Mouse (Mus musculus) embryonic fibroblast, embryonic 13.5 days (primary cell): ENCODE measurements around the gene Tbc1d4.

Source experiments
- CTCF ChIP-seq: IDR thresholded peaks from 2 replicates; pipeline ENCODE4 v1.5.1; 2011; ENCODE audit warnings: mild to moderate bottlenecking, control low read depth, low read length, moderate library complexity, borderline replicate concordance; ENCODE audit not compliant: insufficient read depth
- POLR2A ChIP-seq: IDR thresholded peaks from 2 replicates; pipeline ENCODE4 v1.6.1; 2011; ENCODE audit warnings: low read depth, mild to moderate bottlenecking, control low read depth, low read length, moderate library complexity

DNA sequence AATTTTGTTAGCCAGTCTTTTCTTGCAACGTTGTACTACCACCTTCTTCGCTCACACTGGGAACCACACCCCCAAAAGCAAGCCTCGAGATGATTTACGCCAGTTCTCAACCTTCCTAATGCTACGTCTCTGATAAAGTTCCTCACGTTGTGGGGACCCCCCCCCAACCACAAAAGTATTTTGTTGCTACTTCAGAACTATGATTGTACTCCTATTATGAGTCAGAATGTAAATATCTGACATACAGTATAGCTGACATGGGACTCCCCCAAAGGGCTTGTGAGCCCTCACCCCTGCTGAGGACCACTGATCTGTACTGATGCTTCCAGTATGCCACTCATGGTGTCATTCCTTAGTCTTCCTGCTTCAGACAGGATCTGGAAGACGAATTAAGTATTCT lies 128.4 kb downstream of the Tbc1d4 start:
- TF ChIP-seq POLR2A (no peak), CTCF (no peak)
